Mouse (Mus musculus) retina, embryonic 14.5 days (tissue): ENCODE data around the gene Baz2a.
A peak's percentile ranks its signal among the peaks of the same experiment; 100 is the strongest.
"Not testable (repeated sequence)": the region's sequence is repeated elsewhere in the genome, so short reads cannot be mapped to it uniquely, and the experiment has no call there.

Experiments used
- DNase-seq: peaks from one replicate; pipeline ENCODE4 v3.0.0-alpha.2; 2015; ENCODE audit warnings: low spot score

Baz2a gene

DNA sequence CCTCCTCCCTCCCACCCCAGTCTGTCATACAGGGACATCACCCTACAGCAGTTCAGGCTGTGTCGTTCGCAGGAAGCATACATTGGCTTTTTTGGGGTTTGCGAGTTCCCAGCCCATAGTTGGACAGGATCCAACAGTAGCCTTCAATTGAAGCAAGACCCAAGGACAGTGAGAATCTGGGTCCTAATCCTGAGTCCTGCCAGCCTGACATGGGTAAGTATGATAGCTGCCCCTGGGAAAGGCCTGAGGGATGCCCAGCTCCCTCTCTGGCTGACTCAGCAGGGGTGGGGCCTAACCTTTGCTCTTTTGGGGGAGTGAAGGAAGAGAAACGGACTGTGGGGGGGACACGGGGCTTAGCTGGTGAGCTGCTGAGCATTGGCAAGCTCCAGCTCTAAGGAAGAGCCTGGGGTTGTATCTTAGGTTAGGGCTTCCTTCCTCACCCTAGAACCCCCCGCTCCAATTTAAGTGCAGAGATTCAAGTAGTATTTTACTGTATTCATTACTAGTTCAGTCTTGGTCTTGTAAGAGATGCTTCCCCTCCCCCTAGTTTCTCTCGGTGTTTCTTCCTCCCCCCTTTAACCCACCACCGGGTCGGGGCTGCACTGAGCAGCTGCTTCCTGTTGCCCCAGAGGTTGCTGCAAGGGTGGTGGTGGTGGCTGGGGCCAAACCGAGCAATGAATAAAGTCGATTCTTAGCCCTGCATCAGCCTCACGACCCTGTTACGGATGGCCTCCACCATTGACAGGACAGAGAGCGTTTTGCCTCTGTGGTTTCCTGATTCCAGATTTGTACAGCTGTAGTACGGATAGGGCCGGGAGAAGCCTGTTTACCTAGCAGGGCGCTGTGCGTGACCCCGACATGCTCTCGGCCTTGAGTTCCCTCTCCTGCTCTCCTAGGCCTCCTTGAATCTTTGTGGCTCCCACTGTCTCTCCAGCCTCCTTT, at the start of gene Baz2a:
Gene Baz2a (plus strand): TSS at position 14 of the 942 bp plus-strand sequence.
- DNase-seq = peak; percentile 21

DNA sequence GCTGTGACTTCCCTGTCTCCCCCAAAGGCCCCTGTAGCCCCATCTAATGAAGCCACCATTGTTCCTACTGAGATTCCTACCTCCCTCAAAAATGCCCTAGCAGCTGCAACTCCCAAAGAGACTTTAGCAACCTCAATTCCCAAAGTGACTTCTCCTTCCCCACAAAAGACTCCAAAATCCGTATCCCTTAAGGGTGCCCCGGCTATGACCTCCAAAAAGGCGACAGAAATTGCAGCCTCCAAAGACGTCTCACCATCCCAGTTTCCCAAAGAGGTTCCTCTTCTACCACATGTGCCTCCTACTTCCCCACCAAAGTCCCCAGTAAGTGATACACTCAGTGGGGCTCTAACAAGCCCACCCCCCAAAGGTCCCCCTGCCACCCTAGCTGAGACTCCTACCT, 49.7 kb upstream of the Baz2a start:
- no peak for DNase-seq

DNA sequence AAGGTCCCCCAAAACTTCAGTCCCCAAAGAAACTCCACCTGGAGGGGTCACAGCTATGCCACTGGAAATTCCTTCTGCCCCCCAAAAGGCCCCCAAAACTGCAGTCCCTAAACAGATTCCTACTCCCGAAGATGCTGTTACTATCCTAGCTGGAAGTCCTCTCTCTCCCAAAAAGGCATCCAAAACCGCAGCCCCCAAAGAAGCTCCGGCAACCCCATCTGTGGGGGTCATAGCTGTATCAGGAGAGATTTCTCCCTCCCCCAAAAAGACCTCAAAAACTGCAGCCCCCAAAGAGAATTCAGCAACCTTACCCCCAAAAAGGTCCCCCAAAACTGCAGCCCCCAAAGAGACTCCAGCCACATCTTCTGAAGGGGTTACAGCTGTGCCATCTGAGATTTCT, 48.9 kb upstream of the Baz2a start:
- DNase-seq = no peak

DNA sequence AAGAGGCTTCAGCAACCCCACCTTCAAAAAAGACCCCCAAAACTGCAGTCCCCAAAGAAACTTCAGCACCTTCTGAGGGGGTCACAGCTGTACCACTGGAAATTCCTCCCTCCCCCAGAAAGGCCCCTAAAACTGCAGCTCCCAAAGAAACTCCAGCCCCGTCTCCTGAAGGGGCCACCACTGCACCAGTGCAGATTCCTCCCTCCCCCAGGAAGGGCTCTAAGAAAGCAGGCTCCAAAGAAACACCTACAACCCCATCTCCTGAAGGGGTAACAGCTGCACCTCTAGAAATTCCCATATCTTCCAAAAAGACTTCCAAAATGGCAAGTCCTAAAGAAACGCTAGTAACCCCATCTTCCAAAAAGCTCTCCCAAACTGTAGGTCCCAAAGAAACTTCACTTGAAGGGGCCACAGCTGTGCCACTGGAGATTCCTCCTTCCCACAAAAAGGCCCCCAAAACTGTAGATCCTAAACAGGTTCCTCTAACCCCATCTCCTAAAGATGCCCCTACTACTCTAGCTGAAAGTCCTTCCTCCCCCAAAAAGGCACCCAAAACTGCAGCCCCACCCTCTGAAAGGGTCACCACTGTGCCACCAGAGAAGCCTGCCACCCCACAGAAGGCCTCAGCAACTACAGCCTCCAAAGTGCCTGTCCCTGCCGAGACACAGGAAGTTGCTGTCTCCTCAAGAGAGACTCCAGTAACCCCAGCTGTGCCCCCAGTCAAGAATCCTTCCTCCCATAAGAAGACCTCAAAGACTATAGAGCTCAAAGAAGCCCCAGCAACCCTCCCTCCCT, 48.1 kb upstream of the Baz2a start:
- no peak for DNase-seq

DNA sequence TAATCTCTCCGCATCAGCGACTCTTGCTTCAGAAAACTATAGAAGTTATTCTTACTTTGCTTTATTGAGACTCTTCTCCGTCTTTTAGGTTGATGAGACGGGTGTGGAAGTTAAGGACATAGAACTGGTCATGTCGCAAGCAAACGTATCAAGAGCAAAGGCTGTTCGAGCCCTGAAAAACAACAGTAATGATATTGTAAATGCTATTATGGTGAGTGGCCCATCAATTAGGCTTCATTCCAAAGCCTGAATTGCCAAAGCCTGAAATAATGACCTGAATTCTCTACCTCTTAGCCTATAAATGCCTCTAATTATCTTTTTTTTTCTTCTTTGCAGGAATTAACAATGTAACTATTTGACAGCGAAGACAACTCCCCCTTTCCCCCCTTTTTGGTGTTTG, 43.2 kb upstream of the Baz2a start:
- no peak for DNase-seq

DNA sequence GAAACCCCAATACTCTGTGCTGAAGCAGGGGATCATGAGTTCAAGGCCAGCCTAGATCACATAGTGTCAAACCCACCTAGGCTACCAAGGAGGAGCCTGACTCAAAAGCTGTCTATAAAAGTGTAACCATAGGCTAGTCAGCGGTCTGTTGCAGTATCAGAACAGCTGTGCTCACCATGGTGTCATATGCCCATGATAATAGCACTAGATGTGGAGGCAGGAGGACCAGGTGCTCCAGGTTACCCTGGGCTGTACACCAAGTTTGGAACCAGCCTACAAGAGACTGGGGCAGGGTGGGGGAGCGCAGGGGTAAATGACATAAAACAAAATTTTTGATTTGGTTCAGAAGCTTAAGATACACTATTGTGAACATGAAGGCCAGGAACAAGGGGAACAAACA, 41.6 kb upstream of the Baz2a start:
- DNase-seq = no peak

DNA sequence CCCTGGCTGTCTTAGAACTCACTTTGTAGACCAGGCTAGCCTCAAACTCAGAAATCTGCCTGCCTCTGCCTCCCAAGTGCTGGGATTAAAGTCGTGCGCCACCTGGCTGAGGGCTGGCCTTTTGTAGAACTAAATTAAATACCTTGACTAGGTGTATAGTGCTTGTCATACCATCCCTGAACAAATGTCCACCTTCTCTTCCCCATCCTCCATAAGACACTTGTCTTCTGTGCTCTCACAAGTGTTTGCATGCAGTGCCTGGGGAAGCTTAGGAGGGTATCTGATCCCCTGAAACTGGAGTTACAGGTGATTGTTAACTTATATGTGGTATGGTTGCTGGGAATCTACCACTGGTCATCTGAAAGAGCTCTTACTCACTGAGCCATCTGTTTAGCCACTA, 41.0 kb upstream of the Baz2a start:
- no peak for DNase-seq

DNA sequence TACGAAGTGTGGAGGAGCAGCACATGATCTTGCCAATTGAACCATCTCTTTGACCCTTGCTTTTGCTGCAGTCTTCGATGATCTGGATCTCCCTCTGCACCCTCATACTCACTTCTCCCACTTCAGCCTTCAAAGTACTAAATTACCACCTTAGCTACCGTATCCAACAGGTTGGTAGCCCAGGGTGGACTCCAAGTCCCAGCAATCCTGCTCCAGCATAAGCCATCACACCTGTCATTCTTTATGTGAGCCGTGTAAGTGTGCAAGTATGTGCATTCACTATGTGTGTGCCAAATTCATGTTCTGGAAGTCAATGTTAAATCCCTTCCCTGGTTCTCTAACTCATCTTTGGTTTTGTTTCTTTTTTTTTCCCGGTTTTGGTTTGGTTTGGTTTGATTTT, 39.8 kb upstream of the Baz2a start:
- DNase-seq = no peak

DNA sequence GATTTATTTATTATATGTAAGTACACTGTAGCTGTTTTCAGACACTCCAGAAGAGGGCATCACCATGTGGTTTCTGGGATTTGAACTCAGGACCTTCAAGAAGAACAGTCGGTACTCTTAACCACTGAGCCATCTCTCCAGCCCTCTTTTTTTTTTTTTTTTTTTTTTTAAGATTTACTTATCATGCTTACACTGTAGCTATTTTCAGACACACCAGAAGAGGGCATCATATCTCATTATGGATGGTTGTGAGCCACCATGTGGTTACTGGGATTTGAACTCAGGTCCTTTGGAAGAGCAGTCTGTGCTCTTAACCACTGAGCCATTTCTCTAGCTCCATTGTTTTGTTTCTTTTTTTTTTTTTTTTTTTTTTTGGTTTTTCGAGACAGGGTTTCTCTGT, 39.2 kb upstream of the Baz2a start:
- not testable (repeated sequence) for DNase-seq

DNA sequence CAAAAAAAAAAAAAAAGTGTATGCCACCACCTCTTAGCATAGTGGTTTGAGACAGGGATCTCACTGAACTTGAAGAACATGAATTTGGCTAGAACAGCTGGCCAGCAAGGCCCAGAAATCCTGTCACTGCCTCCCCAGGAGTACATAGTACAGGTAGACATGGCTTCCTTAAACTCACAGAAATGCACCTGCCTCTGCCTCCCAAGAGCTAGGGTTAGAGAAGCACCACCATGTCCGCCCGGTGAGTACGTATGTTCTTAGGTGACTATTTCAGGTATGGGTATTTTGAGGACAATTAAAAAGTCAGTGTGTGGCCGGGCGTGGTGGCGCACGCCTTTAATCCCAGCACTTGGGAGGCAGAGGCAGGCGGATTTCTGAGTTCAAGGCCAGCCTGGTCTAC, 38.4 kb upstream of the Baz2a start:
- DNase-seq = no peak

DNA sequence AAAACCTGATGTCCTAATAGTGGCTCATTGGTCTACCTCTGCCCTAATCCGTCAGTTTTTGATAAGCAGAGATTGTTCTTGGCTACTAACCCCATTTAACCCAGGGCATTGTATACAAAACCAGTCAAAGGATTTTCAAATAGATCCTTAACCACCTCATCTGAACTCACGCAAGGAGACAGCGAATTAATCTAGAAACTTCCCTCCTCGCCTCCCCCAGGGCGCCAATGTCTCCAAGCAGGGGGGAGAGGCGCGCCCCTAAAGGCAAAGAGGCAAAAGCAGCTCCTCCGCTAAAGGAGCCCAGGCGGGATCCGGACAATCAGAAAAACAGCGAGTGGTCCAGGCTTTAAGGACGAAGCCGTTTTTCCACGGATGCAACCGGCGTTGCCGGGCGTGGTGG, 33.2 kb upstream of the Baz2a start:
- no peak for DNase-seq

DNA sequence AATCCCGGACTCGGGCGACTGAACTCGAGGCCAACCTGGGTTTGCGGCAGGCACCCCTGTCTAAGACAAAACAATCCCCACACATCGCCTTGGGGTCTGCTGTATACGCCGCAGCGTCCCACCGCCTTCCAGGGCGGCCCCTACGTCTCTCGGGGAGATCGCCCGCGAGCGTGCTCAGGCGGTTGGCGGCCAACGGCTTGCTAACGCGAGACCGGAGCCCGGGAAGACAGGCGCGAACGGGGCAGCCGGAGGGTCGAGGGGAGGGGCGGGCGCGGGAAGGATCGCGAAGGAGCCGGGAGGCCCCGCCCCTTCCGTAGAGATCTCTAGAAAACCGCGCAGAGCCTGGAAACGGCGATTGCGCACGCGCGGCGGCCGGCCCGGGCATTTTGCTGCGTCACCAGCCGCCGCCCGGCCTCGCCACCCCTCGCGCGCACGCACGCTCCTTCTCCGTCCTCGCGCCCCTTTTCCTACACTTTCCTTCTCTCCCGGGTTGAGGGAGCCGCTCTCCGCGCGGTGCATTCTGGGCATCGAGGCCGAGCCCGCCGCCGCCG, 32.7 kb upstream of the Baz2a start, which contains the start of gene Ptges3:
Gene Ptges3 (plus strand): TSS at position 354 of the 551 bp plus-strand sequence.
- peak; percentile 100 for DNase-seq

DNA sequence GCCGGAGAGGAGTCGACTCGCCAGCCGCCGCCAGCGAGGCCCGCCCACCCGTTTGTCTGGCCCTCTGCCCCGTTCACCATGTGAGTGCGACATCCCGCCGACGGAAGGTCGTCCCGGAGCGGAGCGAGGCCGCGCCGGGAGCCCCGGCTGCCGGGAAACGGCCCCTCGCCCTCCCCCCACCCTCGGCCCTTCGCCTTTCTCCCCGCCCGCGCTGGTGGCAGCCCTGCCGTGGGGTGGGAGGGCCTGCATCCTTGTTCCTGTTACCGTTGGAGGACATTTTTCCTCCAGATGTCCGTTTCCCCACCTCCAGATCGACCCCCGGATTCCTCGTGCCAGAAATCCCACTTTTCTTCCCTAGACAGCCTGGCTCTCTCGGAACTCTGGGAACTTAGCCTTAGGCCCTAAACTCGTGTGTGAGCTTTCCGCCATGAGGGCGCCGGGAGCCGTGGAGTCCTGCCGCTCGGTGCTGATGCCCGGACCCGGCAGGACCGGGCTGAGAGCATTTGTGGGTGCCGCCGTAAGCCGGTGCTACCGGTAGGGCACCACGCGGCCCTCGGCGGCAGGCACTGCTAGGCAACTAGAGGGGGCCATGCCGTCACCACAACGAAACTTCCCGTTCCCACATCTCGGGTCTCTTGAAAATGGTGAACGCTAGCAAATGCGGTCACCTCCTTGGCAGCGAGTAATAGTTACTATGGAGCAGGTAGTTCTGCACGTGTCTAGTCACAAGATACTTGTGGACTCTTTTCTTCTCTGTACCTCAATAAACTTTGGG, 32.0 kb upstream of the Baz2a start:
- peak; percentile 63 for DNase-seq

DNA sequence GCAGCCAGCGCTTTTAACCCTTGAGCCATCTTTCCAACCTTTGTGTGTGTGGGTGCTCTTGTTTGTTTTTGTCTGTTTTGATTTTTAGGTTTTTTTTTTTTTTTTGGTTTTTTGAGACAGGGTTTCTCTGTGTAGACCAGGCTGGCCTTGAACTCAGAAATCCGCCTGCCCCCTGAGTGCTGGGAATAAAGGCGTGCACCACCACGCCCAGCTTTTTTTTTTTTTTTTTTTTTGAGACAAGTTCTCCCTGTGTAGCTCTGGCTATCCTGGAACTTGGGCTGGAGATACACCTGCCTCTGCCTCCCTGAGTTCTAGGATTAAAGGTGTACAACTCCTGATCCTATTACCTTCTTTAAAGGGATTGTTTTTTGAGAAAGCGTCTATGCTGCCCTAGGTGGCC, 30.3 kb upstream of the Baz2a start:
- DNase-seq = no peak

DNA sequence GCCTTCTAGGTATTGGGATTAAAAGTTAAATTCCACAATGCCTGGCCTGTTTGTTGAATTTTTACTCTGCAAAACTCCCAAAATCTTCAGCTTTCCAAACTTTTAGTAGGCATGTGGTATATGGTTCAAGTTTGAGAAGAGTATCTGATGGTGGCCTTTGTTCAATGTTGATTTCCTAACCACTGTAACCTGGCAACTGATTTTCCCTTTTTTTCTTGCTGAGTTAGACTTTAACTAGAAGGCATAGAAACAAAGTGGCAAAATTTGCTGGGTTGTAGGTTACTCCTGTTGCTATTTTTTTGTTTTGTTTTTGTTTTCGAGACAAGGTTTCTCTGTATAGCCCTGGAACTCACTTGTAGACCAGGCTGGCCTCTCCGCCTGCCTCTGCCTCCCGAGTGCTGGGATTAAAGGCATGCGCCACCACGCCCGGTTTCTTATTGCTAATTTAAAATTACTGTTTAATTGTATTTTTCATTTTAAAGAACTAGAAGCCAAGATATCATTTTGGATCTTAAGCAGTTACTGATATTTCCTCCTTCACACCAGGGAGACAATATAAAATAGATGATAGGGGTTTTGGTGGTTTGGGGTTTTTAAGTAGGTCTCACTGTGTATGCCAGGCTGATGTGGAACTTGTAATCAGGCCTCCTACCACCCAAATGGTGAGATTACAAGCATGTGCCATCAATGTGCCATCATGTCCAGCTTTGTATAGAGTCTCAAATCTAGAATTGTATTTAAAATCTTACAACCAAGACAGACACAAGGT, 29.0 kb upstream of the Baz2a start:
- DNase-seq = no peak

DNA sequence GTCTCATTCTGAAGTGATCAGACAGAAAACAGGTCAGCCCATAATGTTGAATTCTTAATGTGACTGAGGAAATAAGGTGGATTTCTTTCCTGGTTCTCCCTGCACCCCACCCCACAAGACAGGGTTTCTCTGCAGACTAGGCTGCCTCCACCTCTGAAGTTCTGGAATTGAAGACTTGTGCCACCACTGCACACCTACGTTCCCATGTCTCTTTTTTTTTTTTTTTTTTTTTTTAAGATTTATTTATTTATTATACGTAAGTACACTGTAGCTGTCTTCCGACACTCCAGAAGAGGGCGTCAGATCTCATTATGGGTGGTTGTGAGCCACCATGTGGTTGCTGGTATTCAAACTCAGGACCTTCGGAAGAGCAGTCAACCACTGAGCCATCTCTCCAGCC, 25.3 kb upstream of the Baz2a start:
- DNase-seq = no peak

DNA sequence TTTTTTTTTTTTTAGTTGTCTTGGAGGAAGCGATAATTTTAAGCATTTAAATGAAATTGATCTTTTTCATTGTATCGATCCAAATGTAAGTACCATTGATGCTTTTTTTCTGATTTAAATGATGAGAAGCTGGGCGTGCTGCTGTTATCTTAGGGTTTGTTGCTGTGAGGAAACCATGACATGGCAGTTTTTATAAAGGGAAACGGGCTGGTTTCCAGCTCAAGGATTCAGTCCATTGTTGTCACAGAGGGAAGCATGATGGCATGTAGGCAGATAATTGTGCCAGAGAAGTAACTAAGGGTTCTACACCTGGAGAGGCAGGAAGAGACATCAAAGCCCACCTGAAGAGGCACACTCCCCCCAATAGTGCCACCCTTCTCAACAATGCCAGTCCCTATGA, 22.2 kb upstream of the Baz2a start:
- DNase-seq = no peak

DNA sequence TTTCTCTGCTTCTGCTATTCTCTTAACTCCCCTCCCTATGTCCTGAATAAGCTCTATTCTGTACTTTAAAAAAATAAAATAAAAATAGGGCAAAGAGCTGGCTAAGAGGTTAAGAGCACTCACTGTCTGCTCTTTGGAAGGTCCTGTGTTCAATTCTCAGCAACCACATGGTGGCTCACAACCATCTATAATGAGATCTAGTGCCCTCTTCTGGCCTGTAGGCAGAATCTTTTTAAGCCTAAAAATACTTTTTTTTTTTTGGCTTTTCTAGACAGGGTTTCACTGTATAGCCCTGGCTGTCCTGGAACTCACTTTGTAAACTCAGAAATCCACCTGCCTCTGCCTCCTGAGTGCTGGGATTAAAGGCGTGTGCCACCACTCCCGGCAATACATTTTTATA, 20.9 kb upstream of the Baz2a start:
- DNase-seq = not testable (repeated sequence)

DNA sequence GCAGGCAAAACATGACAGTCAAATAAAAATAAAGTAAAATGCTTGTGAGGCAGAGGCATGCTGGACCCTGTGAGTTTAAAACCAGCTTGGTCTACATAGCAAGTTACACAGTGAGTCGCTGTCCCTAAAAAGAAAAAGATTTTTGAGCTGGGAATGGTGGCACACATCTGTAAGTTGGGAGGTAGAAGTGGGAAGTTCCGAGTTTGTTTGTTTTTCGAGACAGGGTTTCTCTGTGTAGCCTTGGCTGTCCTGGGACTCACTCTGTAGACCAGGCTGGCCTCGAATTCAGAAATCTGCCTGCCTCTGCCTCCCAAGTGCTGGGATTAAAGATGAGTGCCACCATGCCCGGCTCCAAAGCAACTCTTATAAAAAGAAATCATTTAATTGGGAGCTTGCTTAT, 13.1 kb upstream of the Baz2a start:
- not testable (repeated sequence) for DNase-seq

DNA sequence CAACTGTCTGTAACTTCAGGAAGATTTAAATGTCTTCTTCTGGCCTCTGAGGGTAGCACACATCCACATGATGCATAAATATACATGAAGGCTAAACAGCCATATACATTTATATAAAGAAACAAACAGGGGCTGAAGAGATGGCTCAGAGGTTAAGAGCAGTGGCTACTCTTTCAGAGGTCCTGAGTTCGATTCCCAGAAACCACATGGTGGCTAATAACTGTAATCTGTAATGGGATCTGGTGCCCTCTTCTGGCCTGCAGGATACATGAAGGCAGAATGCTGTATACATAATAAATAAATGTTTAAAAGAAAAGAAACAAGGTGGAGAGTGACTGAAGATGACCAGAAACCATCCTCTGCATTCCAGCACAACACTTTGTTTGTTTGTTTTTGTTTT, 10.9 kb upstream of the Baz2a start:
- DNase-seq = no peak

DNA sequence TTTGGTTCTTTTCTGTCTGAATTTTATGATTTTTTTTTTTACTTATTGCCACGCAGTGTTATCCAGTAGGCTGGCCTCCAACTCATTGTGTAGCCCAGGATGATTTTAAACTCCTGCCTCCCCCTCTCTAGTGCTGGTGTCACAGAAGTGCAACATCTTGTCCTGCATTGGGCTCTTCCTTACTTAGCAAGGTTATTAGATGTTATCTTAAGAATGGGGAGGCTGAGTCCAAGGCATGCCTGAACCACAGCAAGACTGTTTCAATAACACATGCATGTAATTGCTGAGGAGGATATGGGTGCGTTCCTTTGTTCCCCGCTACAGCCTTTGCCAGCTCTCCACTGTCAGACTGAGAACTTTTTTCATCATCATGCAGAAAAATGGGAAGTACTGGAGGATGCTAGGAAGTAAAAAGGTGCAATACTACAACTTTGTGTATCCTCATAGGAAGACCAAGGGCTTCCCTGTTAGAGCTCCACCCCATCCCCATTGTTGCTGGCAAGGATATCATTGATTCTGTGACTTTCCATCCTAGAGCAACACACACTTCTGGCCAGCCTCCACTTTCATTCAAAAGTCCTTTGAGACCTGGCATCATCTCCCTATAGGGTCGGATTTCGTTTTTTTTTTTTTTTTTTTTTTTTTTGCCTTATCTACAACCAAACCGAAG, 9.4 kb upstream of the Baz2a start:
- DNase-seq = no peak
